In the genomic region with DNA sequence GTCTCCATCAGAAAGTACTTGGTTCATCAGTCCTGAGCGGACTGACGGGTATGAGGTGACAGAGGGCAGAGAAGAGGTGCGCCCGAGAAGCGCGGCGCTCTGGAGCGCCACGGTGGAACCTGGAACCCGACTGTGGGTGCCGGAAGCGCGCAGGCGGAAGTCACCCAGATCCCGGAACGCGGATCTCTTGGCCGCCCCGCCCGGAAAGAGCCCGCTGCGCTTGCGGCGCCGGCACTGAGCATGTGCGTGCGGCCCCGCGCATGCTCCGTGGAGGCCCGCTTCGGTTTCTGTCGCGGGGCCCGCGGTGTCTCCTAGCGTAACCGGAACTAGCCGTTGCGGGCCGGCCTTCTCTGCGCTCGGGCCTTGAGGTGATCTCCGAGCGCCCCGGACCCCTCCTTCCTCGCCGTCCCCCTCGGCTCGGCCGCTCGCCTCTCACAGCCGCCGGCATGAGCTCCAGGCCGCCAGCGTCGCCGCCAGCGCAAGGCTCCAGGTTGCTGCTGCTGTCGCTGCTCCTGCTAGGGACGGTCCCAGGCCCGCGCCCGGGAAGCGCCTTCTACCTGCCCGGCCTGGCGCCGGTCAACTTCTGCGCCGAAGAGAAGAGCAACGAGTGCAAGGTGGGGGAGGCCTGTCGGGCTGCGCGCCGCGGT, we compare ENCODE assay signal across 8 mouse cellular contexts. TPM values are rescaled to one million over a fixed set of nuclear protein-coding genes. Genes with fewer than 3 reads are reported as not detected.
A peak's percentile ranks its signal among the peaks of the same experiment; 100 is the strongest.
DNase-seq lines count a peak whose midpoint lies in the region; ATAC-seq lines count a peak whose summit lies in the region.

Gene Tm9sf2 (plus strand): TSS at position 217 of the 647 bp plus-strand sequence.

- H3K27me3 ChIP-seq in intestine, embryonic 14.5 days (replicated peaks; ENCODE audit: control insufficient read depth, insufficient read depth, low read length): no peaks in the 10 kb centered on the region

- H3K4me2 ChIP-seq in intestine, embryonic 14.5 days (ENCODE audit: low read length): peak within 1 kb of the TSS; percentile 84

- peak; percentile 97 to 98 for DNase-seq in adrenal gland, adult (ENCODE audit: inconsistent age in 2 of 2, low spot score in 1 of 2)
- peak; percentile 95 for DNase-seq in embryo, embryonic 10.5 days (ENCODE audit: low spot score)
- DNase-seq in gastrocnemius, postnatal 14 days: peak; percentile 96
- peak; percentile 87 for DNase-seq in intestine, embryonic 14.5 days (ENCODE audit: low spot score)
- peak; percentile 92 to 96 for DNase-seq in left cerebral cortex, postnatal 14 days (ENCODE audit: low spot score in 2 of 2)
- DNase-seq in mesoderm, embryonic 11.5 days (ENCODE audit: low read depth, low spot score): peak; percentile 94
- peak; percentile 92 to 93 for DNase-seq in right cerebral cortex, postnatal 36 days (ENCODE audit: low spot score in 2 of 2)
- DNase-seq in yolk sac, embryonic 10.5 days (ENCODE audit: low spot score): peak; percentile 90

- under 1% methylated on average over 74 of the region's 76 CpGs for WGBS in intestine, embryonic 14.5 days

- H3K4me1 ChIP-seq in intestine, embryonic 14.5 days (replicated peaks; ENCODE audit: control insufficient read depth, insufficient read depth, low read length): peaks cover 26% of the 10 kb centered on the region

- ATAC-seq in intestine, embryonic 14.5 days (replicated peaks; ENCODE audit: low FRiP score, low TSS enrichment, low read depth): peak; percentile 93

- 0 out of 2 replicates have a peak, but pooled peaks cover 8% of the 10 kb centered on the region for H3K36me3 ChIP-seq in intestine, embryonic 14.5 days (ENCODE audit: control insufficient read depth, insufficient read depth, low read length)

- peak within 1 kb of the TSS; percentile 99 for H3K4me3 ChIP-seq in intestine, embryonic 14.5 days (ENCODE audit: low read depth, low read length)

- intact Hi-C loops in gastrocnemius, postnatal 14 days (cut with DNase I; ENCODE audit: low total_unique reads): no loop called here
- intact Hi-C loops in left cerebral cortex, postnatal 14 days (cut with DNase I): no loop called here

- peak within 1 kb of the TSS; percentile 96 for H3K9ac ChIP-seq in intestine, embryonic 14.5 days (ENCODE audit: low read length)

- H3K9me3 ChIP-seq in intestine, embryonic 14.5 days (ENCODE audit: control insufficient read depth, low read length): no peaks in the 10 kb centered on the region

- peak within 1 kb of the TSS; percentile 95 for H3K27ac ChIP-seq in intestine, embryonic 14.5 days (ENCODE audit: low read depth)

RNA-seq across cellular contexts. Expression of gene Tm9sf2, which starts in this region (rescaled TPM):
- 10 to 100 TPM; 63.2 to 64.1 TPM for total RNA-seq in gastrocnemius, postnatal 14 days (2021)
- polyA plus RNA-seq in intestine, embryonic 14.5 days (2014; fragmentation: Nextera tagmentation; extraction: Ambion mirVana): 191 and 195 TPM in 2 replicates
- total RNA-seq in left cerebral cortex, postnatal 14 days (2021): 100 to 1,000 TPM; 102 TPM

Comparison
In these comparisons a context has a peak if more than half of its experiments do, and no peak if none do; other contexts are left out.
1. Peak in every context shown above with its lines: DNase-seq, ATAC-seq, H3K4me3 ChIP-seq and H3K27ac ChIP-seq.